Mouse (Mus musculus) lung, embryonic 14.5 days (tissue): ENCODE results near the gene Ttn. TPM values are rescaled to one million over a fixed set of nuclear protein-coding genes. Genes with fewer than 3 reads are reported as not detected.

Experiments
- ATAC-seq: fragments of 200-750 bp; cut with Nextera tagmentation; 2 replicates; pipeline ENCODE4 v1.8.0; 2017; ENCODE audit warnings: mild to moderate bottlenecking, moderate TSS enrichment, moderate library complexity; ENCODE audit not compliant: insufficient read depth
- DNase-seq: peaks from one replicate; pipeline ENCODE4 v3.0.0-alpha.2; 2015
- H3K27ac ChIP-seq: fragments of 300-500 bp; sonication (generic); 2 replicates; pipeline ENCODE4 v1.5.1; 2014; ENCODE audit warnings: low read depth, mild to moderate bottlenecking, moderate library complexity
- H3K27me3 ChIP-seq: fragments of 300-500 bp; sonication (generic); 2 replicates; pipeline ENCODE4 v1.6.1; 2014; ENCODE audit warnings: low read length, control low read depth; ENCODE audit not compliant: insufficient read depth
- H3K36me3 ChIP-seq: fragments of 300-500 bp; sonication (generic); 2 replicates; pipeline ENCODE4 v1.6.1; 2014; ENCODE audit warnings: control low read depth; ENCODE audit not compliant: insufficient read depth
- H3K4me1 ChIP-seq: fragments of 300-500 bp; sonication (generic); 2 replicates; pipeline ENCODE4 v1.6.1; 2014; ENCODE audit warnings: antibody characterized with exemption, control low read depth; ENCODE audit not compliant: insufficient read depth
- H3K4me2 ChIP-seq: fragments of 300-500 bp; sonication (generic); 2 replicates; pipeline ENCODE4 v1.6.1; 2014; ENCODE audit warnings: mild to moderate bottlenecking
- H3K4me3 ChIP-seq: fragments of 300-500 bp; sonication (generic); 2 replicates; pipeline ENCODE4 v1.5.1; 2014; ENCODE audit warnings: low read depth, low read length
- H3K9ac ChIP-seq: fragments of 300-500 bp; sonication (generic); 2 replicates; pipeline ENCODE4 v1.6.1; 2014
- H3K9me3 ChIP-seq: fragments of 300-500 bp; sonication (generic); 2 replicates; pipeline ENCODE4 v1.6.1; 2016; ENCODE audit warnings: low read depth, low read length, control low read depth
- CTCF ChIP-seq: IDR thresholded peaks from 2 replicates; pipeline ENCODE4 v1.5.1; 2016; ENCODE audit warnings: antibody characterized with exemption, low read depth
- WGBS: fragments of 180-500 bp; shearing (Covaris S2); extraction: QIAGEN DNeasy Blood & Tissue Kit; methylation state at CpG from one replicate; pipeline ENCODE4 v1.1.7; 2014; 5-methylcytosine and 5-hydroxymethylcytosine counted together
- polyA plus RNA-seq: library from polyadenylated mRNA; unstranded; fragments of >200 nt; fragmentation: Nextera tagmentation; extraction: Ambion mirVana; gene quantifications from 2 replicates; pipeline ENCODE4 v1.2.1, GENCODE M21; 2014

Gene Ttn
- polyA plus RNA-seq, 1 experiment from 2014 or later: 0.63 TPM

- H3K9ac ChIP-seq: peak overlapping the region; percentile 82
- TF ChIP-seq CTCF: no peak
- ATAC-seq: no peak
- peak; percentile 14 for DNase-seq
- WGBS: 8% methylated on average over 4 of the region's 4 CpGs
- peak overlapping the region; percentile 69 for H3K4me2 ChIP-seq
- peak overlapping the region; percentile 89 for H3K4me3 ChIP-seq
- no peaks in the 10 kb centered on the region for H3K9me3 ChIP-seq
- H3K27me3 ChIP-seq: no peaks in the 10 kb centered on the region
- no peaks in the 10 kb centered on the region; the same call in 1 of the 2 replicates for H3K36me3 ChIP-seq
- no peaks in the 10 kb centered on the region for H3K4me1 ChIP-seq
- H3K27ac ChIP-seq: no peak overlapping the region
Observed at GRCm38 (mm10) chr2:76675949-76676348, 306.4 kb downstream of the Ttn start.

GRCm38 (mm10) chr2:76675451-76675850 is 306.9 kb downstream of the Ttn start:
- peak; percentile 47 for ATAC-seq
- no peaks in the 10 kb centered on the region for H3K4me1 ChIP-seq
- DNase-seq: peak; percentile 42
- no peaks in the 10 kb centered on the region for H3K27me3 ChIP-seq
- no peaks in the 10 kb centered on the region for H3K36me3 ChIP-seq
- peak overlapping the region; percentile 69 for H3K4me2 ChIP-seq
- H3K27ac ChIP-seq: peak overlapping the region; percentile 83
- H3K9ac ChIP-seq: peak overlapping the region; percentile 82
- under 1% methylated on average over 41 of the region's 44 CpGs for WGBS
- peak overlapping the region; percentile 89 for H3K4me3 ChIP-seq
- no peaks in the 10 kb centered on the region for H3K9me3 ChIP-seq
- no peak for TF ChIP-seq CTCF

- Histone ChIP-seq H3K4me2 (peak within 1 kb of the TSS; percentile 69), H3K4me3 (peak within 1 kb of the TSS; percentile 89), H3K9ac (peak within 1 kb of the TSS; percentile 82), H3K27ac (peak within 1 kb of the TSS; percentile 83), H3K36me3 (no peaks in the 10 kb centered on the region), H3K27me3 (no peaks in the 10 kb centered on the region), H3K4me1 (no peaks in the 10 kb centered on the region), H3K9me3 (no peaks in the 10 kb centered on the region)
- TF ChIP-seq CTCF: no peak
- ATAC-seq: peak; percentile 80
- WGBS: 4% methylated on average over 50 of the region's 52 CpGs
- DNase-seq: peak; percentile 92
Observed at GRCm38 (mm10) chr2:76674725-76675427, 307.5 kb downstream of the Ttn start, which contains the start of gene Plekha3. Gene Plekha3 (plus strand): TSS chr2:76675281.

- 43% methylated on average over 7 of the region's 7 CpGs for WGBS
- ATAC-seq (no peak), DNase-seq (peak; percentile 67)
- Histone ChIP-seq H3K27ac (peak overlapping the region; percentile 91; the same call in 1 of the 2 replicates), H3K27me3 (no peaks in the 10 kb centered on the region), H3K4me2 (peak overlapping the region; percentile 83), H3K9ac (no peak overlapping the region), H3K4me1 (no peaks in the 10 kb centered on the region), H3K4me3 (peak overlapping the region; percentile 57), H3K36me3 (0 out of 2 replicates have a peak, but pooled peaks cover 6% of the 10 kb centered on the region), H3K9me3 (no peaks in the 10 kb centered on the region)
- TF ChIP-seq CTCF: peak; percentile 30; the same call in 1 of the 2 replicates
Observed at GRCm38 (mm10) chr2:76673472-76674081, 308.8 kb downstream of the Ttn start.

- Histone ChIP-seq H3K9me3 (no peaks in the 10 kb centered on the region), H3K4me2 (peak within 1 kb of the TSS; percentile 83), H3K36me3 (0 out of 2 replicates have a peak, but pooled peaks cover 6% of the 10 kb centered on the region), H3K4me3 (peak within 1 kb of the TSS; percentile 57), H3K27ac (peak within 1 kb of the TSS; percentile 91), H3K27me3 (no peaks in the 10 kb centered on the region), H3K9ac (peak within 1 kb of the TSS; percentile 79), H3K4me1 (no peaks in the 10 kb centered on the region)
- DNase-seq: peak; percentile 97
- ATAC-seq: peak; percentile 85
- no peak for TF ChIP-seq CTCF
- 0% methylated on average over 17 of the region's 17 CpGs for WGBS
Observed at GRCm38 (mm10) chr2:76672966-76673392, 309.4 kb downstream of the Ttn start, which contains the start of gene Fkbp7. Gene Fkbp7 (minus strand): TSS chr2:76673116.

GRCm38 (mm10) chr2:76672134-76672745 is 310.1 kb downstream of the Ttn start:
- Histone ChIP-seq H3K27ac (peak overlapping the region; percentile 91), H3K9ac (peak overlapping the region; percentile 79), H3K9me3 (no peaks in the 10 kb centered on the region), H3K4me1 (no peaks in the 10 kb centered on the region), H3K4me2 (peak overlapping the region; percentile 83), H3K27me3 (no peaks in the 10 kb centered on the region), H3K36me3 (0 out of 2 replicates have a peak, but pooled peaks cover 9% of the 10 kb centered on the region), H3K4me3 (peak overlapping the region; percentile 57)
- ATAC-seq (no peak), DNase-seq (peak; percentile 57)
- no peak for TF ChIP-seq CTCF
- WGBS: 7% methylated on average over 9 of the region's 9 CpGs
